Mouse (Mus musculus): ENCODE results near the gene Tnfrsf1a. TPM values are rescaled to one million over a fixed set of nuclear protein-coding genes. Genes with fewer than 3 reads are reported as not detected.

Gene Tnfrsf1a
- polyA plus RNA-seq, 1 experiment from 2014 or later = 37.0 TPM

- no peak for ATAC-seq (replicated peaks; ENCODE audit: low FRiP score)
- Histone ChIP-seq H3K27ac (ENCODE audit: low read depth, low read length) (no peak overlapping the region), H3K4me1 (replicated peaks; ENCODE audit: control insufficient read depth, insufficient read depth, low read length) (no peaks in the 10 kb centered on the region), H3K9ac (ENCODE audit: low read depth, low read length) (no peak overlapping the region), H3K27me3 (replicated peaks; ENCODE audit: control insufficient read depth, insufficient read depth, low read length) (no peaks in the 10 kb centered on the region), H3K36me3 (ENCODE audit: control insufficient read depth, insufficient read depth, low read length) (no peaks in the 10 kb centered on the region), H3K4me2 (no peak overlapping the region), H3K9me3 (ENCODE audit: control insufficient read depth, low read length) (no peaks in the 10 kb centered on the region), H3K4me3 (ENCODE audit: low read depth, low read length) (no peak overlapping the region)
- 73% methylated on average over 7 of the region's 7 CpGs for WGBS
- DNase-seq (ENCODE audit: low spot score) = no peak
These were observed 58.1 kb downstream of the Tnfrsf1a start for GRCm38 (mm10) chr6:125407224-125407623.

- Histone ChIP-seq H3K27ac (ENCODE audit: low read depth, low read length) (no peak overlapping the region), H3K36me3 (ENCODE audit: control insufficient read depth, insufficient read depth, low read length) (no peaks in the 10 kb centered on the region), H3K4me1 (replicated peaks; ENCODE audit: control insufficient read depth, insufficient read depth, low read length) (no peaks in the 10 kb centered on the region), H3K9ac (ENCODE audit: low read depth, low read length) (no peak overlapping the region), H3K9me3 (ENCODE audit: control insufficient read depth, low read length) (no peaks in the 10 kb centered on the region), H3K27me3 (replicated peaks; ENCODE audit: control insufficient read depth, insufficient read depth, low read length) (no peaks in the 10 kb centered on the region), H3K4me3 (ENCODE audit: low read depth, low read length) (no peak overlapping the region), H3K4me2 (no peak overlapping the region)
- WGBS = 86% methylated on average over 10 of the region's 10 CpGs
- ATAC-seq (replicated peaks; ENCODE audit: low FRiP score) (no peak), DNase-seq (ENCODE audit: low spot score) (no peak)
These were observed 58.5 kb downstream of the Tnfrsf1a start for GRCm38 (mm10) chr6:125407657-125408056.

DNA sequence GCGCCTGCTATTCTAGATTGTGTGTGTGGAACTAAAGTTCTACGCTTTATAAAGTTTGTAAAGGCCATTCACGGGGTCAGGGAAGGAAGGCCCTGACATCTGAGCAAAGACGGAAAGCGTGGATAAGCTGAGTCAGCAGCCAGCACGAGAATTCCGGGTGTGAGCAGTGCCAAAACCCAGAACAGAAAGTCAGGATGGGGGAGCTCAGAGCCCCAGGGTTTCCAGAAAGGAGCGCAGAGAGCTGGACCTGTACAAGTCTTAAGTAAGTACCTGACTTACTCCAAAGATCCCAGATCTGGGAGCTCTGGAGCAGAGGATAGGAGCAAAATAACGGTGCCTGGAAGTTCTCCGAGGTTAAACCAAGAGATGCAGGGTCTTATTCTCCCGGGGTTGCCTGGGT is 61.4 kb downstream of the Tnfrsf1a start:
- Histone ChIP-seq H3K4me2 (no peak overlapping the region; the same call in 1 of the 2 replicates), H3K27ac (ENCODE audit: low read depth, low read length) (no peak overlapping the region), H3K4me1 (replicated peaks; ENCODE audit: control insufficient read depth, insufficient read depth, low read length) (no peaks in the 10 kb centered on the region), H3K9me3 (ENCODE audit: control insufficient read depth, low read length) (no peaks in the 10 kb centered on the region), H3K4me3 (ENCODE audit: low read depth, low read length) (no peak overlapping the region), H3K36me3 (ENCODE audit: control insufficient read depth, insufficient read depth, low read length) (no peaks in the 10 kb centered on the region), H3K27me3 (replicated peaks; ENCODE audit: control insufficient read depth, insufficient read depth, low read length) (no peaks in the 10 kb centered on the region), H3K9ac (ENCODE audit: low read depth, low read length) (no peak overlapping the region)
- WGBS = 64% methylated on average over 11 of the region's 11 CpGs
- no peak for DNase-seq (ENCODE audit: low spot score)
- ATAC-seq (replicated peaks; ENCODE audit: low FRiP score) = no peak

DNA sequence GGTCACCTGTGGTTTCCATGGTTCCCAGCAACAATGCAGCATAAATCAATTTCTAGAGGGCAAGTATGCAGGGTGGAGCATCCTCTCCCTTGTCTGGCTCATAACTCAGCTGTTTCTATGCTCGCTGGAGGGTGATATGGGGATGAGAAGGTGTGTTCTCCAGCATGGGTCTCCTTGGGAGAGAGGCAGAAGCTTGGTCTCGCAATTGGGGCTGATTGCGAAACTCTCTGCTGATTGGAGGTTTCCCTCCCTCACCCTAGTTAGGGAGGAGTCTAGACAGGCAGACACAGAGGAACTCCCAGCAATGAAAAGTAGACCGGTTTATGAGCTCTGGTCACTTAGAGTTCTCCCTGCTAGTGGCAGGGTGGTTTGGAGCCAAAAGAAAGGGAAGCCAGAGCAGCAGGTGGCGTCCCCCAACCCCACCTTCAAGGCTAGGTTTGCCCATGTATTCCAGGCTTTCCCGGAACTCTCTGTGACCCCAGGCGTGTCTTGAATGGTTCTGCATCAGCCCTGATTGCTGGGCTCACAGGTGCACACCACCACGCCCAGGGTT is 61.9 kb downstream of the Tnfrsf1a start:
- ATAC-seq (replicated peaks; ENCODE audit: low FRiP score) = no peak
- DNase-seq (ENCODE audit: low spot score) = no peak
- H3K4me2 ChIP-seq = no peak overlapping the region; the same call in 1 of the 2 replicates

DNA sequence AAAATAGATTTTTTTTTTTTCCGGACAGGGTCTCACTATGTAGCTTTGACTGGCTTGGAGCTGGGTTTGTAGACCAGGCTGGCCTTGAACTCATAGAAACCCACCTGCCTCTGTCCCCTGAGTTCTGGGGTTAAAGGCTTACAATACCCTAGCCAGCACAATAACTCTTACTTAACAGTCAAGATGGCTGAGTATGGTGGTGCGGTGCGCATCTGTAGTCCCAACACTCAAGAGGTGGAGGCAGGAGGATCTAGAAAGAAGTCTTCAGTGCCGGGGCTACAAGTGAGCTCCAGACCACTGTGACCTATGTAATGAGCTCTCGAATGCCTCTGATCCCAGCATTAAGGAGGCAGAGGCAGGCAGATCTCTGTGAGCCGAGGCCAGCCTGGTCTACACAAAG is 62.5 kb downstream of the Tnfrsf1a start:
- DNase-seq (ENCODE audit: low spot score) (no peak), ATAC-seq (replicated peaks; ENCODE audit: low FRiP score) (no peak)
- H3K4me3 ChIP-seq (ENCODE audit: low read depth, low read length) = no peak overlapping the region
- 86% methylated on average over 6 of the region's 6 CpGs for WGBS
- no peaks in the 10 kb centered on the region for H3K27me3 ChIP-seq (replicated peaks; ENCODE audit: control insufficient read depth, insufficient read depth, low read length)
- no peak overlapping the region for H3K27ac ChIP-seq (ENCODE audit: low read depth, low read length)
- no peaks in the 10 kb centered on the region for H3K4me1 ChIP-seq (replicated peaks; ENCODE audit: control insufficient read depth, insufficient read depth, low read length)
- no peaks in the 10 kb centered on the region for H3K9me3 ChIP-seq (ENCODE audit: control insufficient read depth, low read length)
- no peaks in the 10 kb centered on the region for H3K36me3 ChIP-seq (ENCODE audit: control insufficient read depth, insufficient read depth, low read length)
- H3K9ac ChIP-seq (ENCODE audit: low read depth, low read length) = no peak overlapping the region
- H3K4me2 ChIP-seq = no peak overlapping the region

More for the DNA sequence above, 61.9 kb downstream of the Tnfrsf1a start:
- Histone ChIP-seq H3K27me3 (replicated peaks; ENCODE audit: control insufficient read depth, insufficient read depth, low read length) (no peaks in the 10 kb centered on the region), H3K27ac (ENCODE audit: low read depth, low read length) (no peak overlapping the region), H3K9me3 (ENCODE audit: control insufficient read depth, low read length) (no peaks in the 10 kb centered on the region), H3K36me3 (ENCODE audit: control insufficient read depth, insufficient read depth, low read length) (no peaks in the 10 kb centered on the region), H3K4me3 (ENCODE audit: low read depth, low read length) (no peak overlapping the region), H3K9ac (ENCODE audit: low read depth, low read length) (no peak overlapping the region), H3K4me1 (replicated peaks; ENCODE audit: control insufficient read depth, insufficient read depth, low read length) (no peaks in the 10 kb centered on the region)
- 50% methylated on average over 8 of the region's 8 CpGs for WGBS

Other genes starting within 250 kb of the Tnfrsf1a start
- gene Nop2, start 217.5 kb upstream of the Tnfrsf1a start, polyA plus RNA-seq (2014; fragmentation: Nextera tagmentation; extraction: Ambion mirVana) = 114 and 125 TPM in 2 replicates
- 7.7 and 9.9 TPM in 2 replicates for gene Iffo1, start 204.1 kb upstream of the Tnfrsf1a start, polyA plus RNA-seq (2014; fragmentation: Nextera tagmentation; extraction: Ambion mirVana)
- gene Gapdh, start 182.9 kb upstream of the Tnfrsf1a start, polyA plus RNA-seq (2014; fragmentation: Nextera tagmentation; extraction: Ambion mirVana) = 2,450 and 2,526 TPM in 2 replicates
- gene Ncapd2, start 157.7 kb upstream of the Tnfrsf1a start, polyA plus RNA-seq (2014; fragmentation: Nextera tagmentation; extraction: Ambion mirVana) = 150 and 158 TPM in 2 replicates
- gene Mrpl51, start 157.6 kb upstream of the Tnfrsf1a start, polyA plus RNA-seq (2014; fragmentation: Nextera tagmentation; extraction: Ambion mirVana) = 287 and 311 TPM in 2 replicates
- 1.7 and 2.3 TPM in 2 replicates for gene Vamp1, start 133.8 kb upstream of the Tnfrsf1a start, polyA plus RNA-seq (2014; fragmentation: Nextera tagmentation; extraction: Ambion mirVana)
- 4.0 TPM in 2 replicates for gene Tapbpl, start 117.5 kb upstream of the Tnfrsf1a start, polyA plus RNA-seq (2014; fragmentation: Nextera tagmentation; extraction: Ambion mirVana)
- 2.7 and 3.2 TPM in 2 replicates for gene Cd27, start 112.4 kb upstream of the Tnfrsf1a start, polyA plus RNA-seq (2014; fragmentation: Nextera tagmentation; extraction: Ambion mirVana)
- gene Tuba3a, start 63.3 kb upstream of the Tnfrsf1a start, polyA plus RNA-seq (2014; fragmentation: Nextera tagmentation; extraction: Ambion mirVana) = 0.12 TPM in 1 of 2 replicates, not detected in the other
- gene Ltbr, start 35.5 kb upstream of the Tnfrsf1a start, polyA plus RNA-seq (2014; fragmentation: Nextera tagmentation; extraction: Ambion mirVana) = 30.1 and 34.7 TPM in 2 replicates
- 0.55 and 0.74 TPM in 2 replicates for gene Scnn1a, start 28.7 kb upstream of the Tnfrsf1a start, polyA plus RNA-seq (2014; fragmentation: Nextera tagmentation; extraction: Ambion mirVana)
- 0.30 and 0.35 TPM in 2 replicates for gene Plekhg6, start 31.4 kb downstream of the Tnfrsf1a start, polyA plus RNA-seq (2014; fragmentation: Nextera tagmentation; extraction: Ambion mirVana)
- 111 and 113 TPM in 2 replicates for gene Cd9, start 145.4 kb downstream of the Tnfrsf1a start, polyA plus RNA-seq (2014; fragmentation: Nextera tagmentation; extraction: Ambion mirVana)
- gene Vwf, start 197.4 kb downstream of the Tnfrsf1a start, polyA plus RNA-seq (2014; fragmentation: Nextera tagmentation; extraction: Ambion mirVana) = 25.3 and 32.4 TPM in 2 replicates

All from liver, embryonic 11.5 days (tissue).